Mouse (Mus musculus) liver, postnatal 0 days (tissue): ENCODE measurements at regions not wholly inside any gene's neighbourhood (a gene's known extent, or its start where the extent isn't known, plus 50 kb on each side); places are given as distances from the start of the nearest gene placed in this dataset.

Experiments
- CTCF ChIP-seq: sonication (generic); IDR thresholded peaks from 2 replicates; pipeline ENCODE4 v1.5.1; 2016; ENCODE audit warnings: antibody characterized with exemption, low read depth
- EP300 ChIP-seq: IDR thresholded peaks from 2 replicates; pipeline ENCODE4 v1.6.1; 2016; ENCODE audit warnings: antibody characterized with exemption, low read depth, mild to moderate bottlenecking

DNA sequence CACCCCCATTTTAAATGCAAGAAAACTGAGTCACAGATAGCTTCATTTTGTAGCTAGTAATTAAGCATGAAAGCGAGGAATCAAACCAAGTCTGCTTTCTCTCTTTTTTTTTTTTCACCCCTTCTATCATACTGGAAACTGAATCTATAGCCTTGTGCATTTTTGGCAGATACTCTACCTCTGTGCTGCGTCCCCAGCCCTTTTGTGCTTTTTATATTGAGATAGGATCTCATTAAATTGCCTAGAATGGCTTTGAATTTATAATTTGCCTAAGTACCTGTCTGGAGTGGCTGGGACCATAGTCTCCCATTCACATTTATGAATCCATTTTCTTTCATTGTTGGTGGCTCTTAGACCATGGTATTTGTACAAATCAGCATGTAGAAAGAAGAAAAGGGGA is 209.9 kb upstream of the Fggy start:
- no peak for TF ChIP-seq CTCF
- TF ChIP-seq EP300 = no peak
